Mouse (Mus musculus) limb, embryonic 10.5 days (tissue): Measurements from ENCODE around the gene Galnt10. TPM values are rescaled to one million over a fixed set of nuclear protein-coding genes. Genes with fewer than 3 reads are reported as not detected.

Experiments
- DNase-seq: peaks from one replicate; pipeline ENCODE4 v3.0.0-alpha.2; 2017; ENCODE audit warnings: low spot score
- H3K27ac ChIP-seq: fragments of 300-500 bp; sonication (generic); 2 replicates; pipeline ENCODE4 v1.5.1; 2016; ENCODE audit warnings: mild to moderate bottlenecking
- H3K27me3 ChIP-seq: fragments of 300-500 bp; sonication (generic); 2 replicates; pipeline ENCODE4 v1.6.1; 2016; ENCODE audit warnings: low read depth, mild to moderate bottlenecking; ENCODE audit not compliant: poor library complexity, severe bottlenecking
- H3K36me3 ChIP-seq: fragments of 300-500 bp; sonication (generic); 2 replicates; pipeline ENCODE4 v1.6.1; 2016; ENCODE audit warnings: mild to moderate bottlenecking, moderate library complexity
- H3K4me1 ChIP-seq: fragments of 300-500 bp; sonication (generic); 2 replicates; pipeline ENCODE4 v1.6.1; 2016
- H3K4me3 ChIP-seq: fragments of 300-500 bp; sonication (generic); 2 replicates; pipeline ENCODE4 v1.5.1; 2016; ENCODE audit warnings: mild to moderate bottlenecking, moderate library complexity
- H3K9me3 ChIP-seq: fragments of 300-500 bp; sonication (generic); replicated peaks from 2 replicates; pipeline ENCODE4 v1.6.1; 2016; ENCODE audit warnings: mild to moderate bottlenecking
- WGBS: fragments of 180-500 bp; shearing (Covaris S2); methylation state at CpG from one replicate; pipeline ENCODE4 v1.1.7; 2016; 5-methylcytosine and 5-hydroxymethylcytosine counted together
- polyA plus RNA-seq: library from polyadenylated mRNA; unstranded; fragments of >200 nt; fragmentation: Nextera tagmentation; extraction: Ambion mirVana; gene quantifications from 2 replicates; pipeline ENCODE4 v1.2.1, GENCODE M21; 2016

Galnt10 gene
- polyA plus RNA-seq, 1 experiment from 2014 or later: 22.3 TPM

GRCm38 (mm10) chr11:57621472-57621871 is 23.8 kb upstream of the Galnt10 start:
- Histone ChIP-seq H3K4me3 (no peak overlapping the region), H3K36me3 (no peaks in the 10 kb centered on the region), H3K9me3 (no peaks in the 10 kb centered on the region), H3K27ac (no peak overlapping the region), H3K27me3 (peaks cover 20% of the 10 kb centered on the region; the same call in 1 of the 2 replicates), H3K4me1 (peaks cover 10% of the 10 kb centered on the region)
- 91% methylated on average over 3 of the region's 3 CpGs for WGBS
- DNase-seq: no peak

DNA sequence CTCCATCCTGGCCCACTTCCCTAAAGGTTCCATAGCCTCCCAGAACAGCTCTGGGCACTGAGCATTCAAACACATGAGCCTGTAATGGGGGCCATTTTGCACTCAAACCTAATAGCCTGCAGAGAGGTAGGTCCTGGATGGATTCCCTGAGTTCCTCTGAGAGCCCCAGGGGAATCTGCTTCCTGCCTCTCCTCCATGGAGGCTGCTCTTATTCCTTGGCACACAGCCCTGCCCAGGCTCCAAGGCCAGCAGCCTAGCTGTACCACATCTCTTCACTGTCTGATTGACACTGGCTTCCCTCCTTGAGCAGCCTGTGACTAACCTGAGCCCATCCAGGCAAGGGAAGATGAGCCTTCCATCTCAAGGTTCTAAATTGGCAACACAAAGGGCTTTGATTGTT is 23.4 kb upstream of the Galnt10 start:
- no peaks in the 10 kb centered on the region for H3K36me3 ChIP-seq
- H3K27me3 ChIP-seq: peaks cover 20% of the 10 kb centered on the region; the same call in 1 of the 2 replicates
- H3K27ac ChIP-seq: no peak overlapping the region
- no peak overlapping the region for H3K4me3 ChIP-seq
- no peaks in the 10 kb centered on the region for H3K9me3 ChIP-seq
- peaks cover 10% of the 10 kb centered on the region for H3K4me1 ChIP-seq
- DNase-seq: no peak

GRCm38 (mm10) chr11:57624490-57624893 is 20.8 kb upstream of the Galnt10 start:
- no peak overlapping the region for H3K27ac ChIP-seq
- peaks cover 20% of the 10 kb centered on the region; the same call in 1 of the 2 replicates for H3K27me3 ChIP-seq
- DNase-seq: no peak
- H3K4me1 ChIP-seq: no peaks in the 10 kb centered on the region
- H3K36me3 ChIP-seq: no peaks in the 10 kb centered on the region
- no peaks in the 10 kb centered on the region for H3K9me3 ChIP-seq
- WGBS: 79% methylated on average over 5 of the region's 5 CpGs
- H3K4me3 ChIP-seq: no peak overlapping the region

DNA sequence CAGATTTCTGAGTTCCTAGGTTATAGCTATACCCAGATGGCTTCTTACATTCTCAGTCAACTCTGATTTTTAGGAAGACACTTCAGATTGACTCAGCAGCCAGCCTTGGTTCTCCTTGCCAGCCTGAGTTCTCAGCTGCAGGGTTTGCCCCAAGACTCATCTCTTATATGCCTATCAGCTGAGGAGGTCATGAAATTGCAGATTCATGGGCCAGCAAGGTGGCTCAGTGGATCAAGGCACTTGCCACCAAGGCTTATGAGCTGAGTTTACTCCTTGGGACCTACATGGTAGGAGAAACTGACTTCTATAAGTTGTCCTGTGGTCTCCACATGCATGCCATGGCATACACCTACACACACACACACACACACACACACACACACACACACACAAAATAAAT is 19.8 kb upstream of the Galnt10 start:
- H3K27me3 ChIP-seq: peaks cover 20% of the 10 kb centered on the region; the same call in 1 of the 2 replicates
- no peak overlapping the region for H3K4me3 ChIP-seq
- H3K9me3 ChIP-seq: no peaks in the 10 kb centered on the region
- H3K36me3 ChIP-seq: no peaks in the 10 kb centered on the region
- H3K27ac ChIP-seq: no peak overlapping the region
- DNase-seq: no peak
- no peaks in the 10 kb centered on the region for H3K4me1 ChIP-seq

- 65% methylated on average over 9 of the region's 9 CpGs for WGBS
- Histone ChIP-seq H3K4me3 (no peak overlapping the region), H3K36me3 (no peaks in the 10 kb centered on the region), H3K4me1 (peaks cover 5% of the 10 kb centered on the region), H3K27ac (no peak overlapping the region), H3K9me3 (no peaks in the 10 kb centered on the region), H3K27me3 (peaks cover 20% of the 10 kb centered on the region; the same call in 1 of the 2 replicates)
- DNase-seq: no peak
Observed at GRCm38 (mm10) chr11:57627086-57627735, 18.0 kb upstream of the Galnt10 start.

DNA sequence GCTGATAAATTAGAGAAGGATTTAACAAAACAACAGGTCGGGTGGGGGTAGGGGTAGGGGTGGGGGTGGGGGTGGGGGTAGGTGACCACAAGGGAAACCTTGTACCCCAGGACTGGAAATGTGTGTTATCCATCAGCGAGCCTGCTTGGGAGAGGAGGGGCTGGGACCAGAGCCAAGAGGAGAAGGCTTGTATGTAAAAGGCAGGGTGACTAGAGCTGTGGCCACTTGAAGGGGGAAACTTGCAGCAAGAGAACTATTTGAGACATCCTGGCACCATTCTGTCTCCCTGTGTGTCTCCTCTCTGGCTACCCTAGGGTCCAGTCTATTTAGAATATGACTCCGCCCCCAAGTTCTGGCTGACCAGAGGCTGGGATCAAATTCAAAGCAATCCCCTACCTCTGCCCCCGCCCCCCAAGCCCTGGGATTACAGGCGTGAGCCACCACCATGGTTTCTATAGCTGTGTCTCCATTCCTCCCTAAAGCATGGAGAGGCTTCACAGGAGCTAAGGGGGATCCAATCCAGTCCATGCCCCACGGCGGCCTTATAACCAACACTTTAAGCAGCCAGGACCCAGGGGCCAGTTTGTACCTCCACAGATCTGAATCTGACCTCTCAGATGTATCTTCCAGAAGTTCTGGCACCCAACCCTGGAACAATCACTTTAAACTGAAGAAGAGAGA is 13.3 kb upstream of the Galnt10 start:
- H3K9me3 ChIP-seq: no peaks in the 10 kb centered on the region
- H3K27me3 ChIP-seq: peaks cover 22% of the 10 kb centered on the region; the same call in 1 of the 2 replicates
- no peak for DNase-seq
- H3K4me1 ChIP-seq: peaks cover 9% of the 10 kb centered on the region
- WGBS: 80% methylated on average over 7 of the region's 7 CpGs
- no peaks in the 10 kb centered on the region for H3K36me3 ChIP-seq
- H3K27ac ChIP-seq: no peak overlapping the region
- no peak overlapping the region for H3K4me3 ChIP-seq

GRCm38 (mm10) chr11:57633006-57633405 is 12.2 kb upstream of the Galnt10 start:
- Histone ChIP-seq H3K36me3 (no peaks in the 10 kb centered on the region), H3K9me3 (no peaks in the 10 kb centered on the region), H3K27me3 (peaks cover 22% of the 10 kb centered on the region; the same call in 1 of the 2 replicates), H3K27ac (no peak overlapping the region), H3K4me3 (no peak overlapping the region), H3K4me1 (peaks cover 9% of the 10 kb centered on the region)
- WGBS: 93% methylated on average over 2 of the region's 2 CpGs
- DNase-seq: no peak

GRCm38 (mm10) chr11:57633975-57634585 is 11.2 kb upstream of the Galnt10 start:
- Histone ChIP-seq H3K36me3 (no peaks in the 10 kb centered on the region), H3K9me3 (no peaks in the 10 kb centered on the region), H3K27ac (no peak overlapping the region), H3K4me3 (no peak overlapping the region), H3K4me1 (peaks cover 9% of the 10 kb centered on the region), H3K27me3 (peaks cover 22% of the 10 kb centered on the region; the same call in 1 of the 2 replicates)
- no peak for DNase-seq
- 83% methylated on average over 6 of the region's 6 CpGs for WGBS

GRCm38 (mm10) chr11:57635148-57635547 is 10.1 kb upstream of the Galnt10 start:
- peaks cover 9% of the 10 kb centered on the region for H3K4me1 ChIP-seq
- 14% methylated on average over 9 of the region's 9 CpGs for WGBS
- H3K9me3 ChIP-seq: no peaks in the 10 kb centered on the region
- no peaks in the 10 kb centered on the region for H3K36me3 ChIP-seq
- DNase-seq: no peak
- peaks cover 22% of the 10 kb centered on the region; the same call in 1 of the 2 replicates for H3K27me3 ChIP-seq
- H3K4me3 ChIP-seq: no peak overlapping the region
- H3K27ac ChIP-seq: no peak overlapping the region

DNA sequence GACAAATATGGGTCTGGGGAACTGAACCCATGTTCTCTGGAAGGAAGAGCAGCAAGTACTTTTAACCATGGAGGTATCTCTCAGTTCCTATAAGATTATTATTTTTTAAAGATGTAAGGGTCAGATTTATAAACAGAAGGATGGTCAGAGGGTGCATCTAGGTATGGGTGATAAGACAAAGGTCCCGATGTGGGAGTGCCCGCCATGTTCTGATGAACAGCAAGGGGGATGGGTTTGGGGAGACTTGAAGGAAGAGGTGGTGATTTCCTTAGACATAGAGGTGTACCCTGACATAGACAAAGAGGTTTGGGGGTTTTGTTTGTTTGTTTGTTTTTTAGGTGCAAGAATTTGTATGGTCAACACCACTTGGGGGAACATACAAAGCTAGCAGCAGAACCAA is 1.6 kb upstream of the Galnt10 start:
- H3K36me3 ChIP-seq: peaks cover 3% of the 10 kb centered on the region; the same call in 1 of the 2 replicates
- no peak overlapping the region for H3K27ac ChIP-seq
- DNase-seq: no peak
- no peaks in the 10 kb centered on the region for H3K9me3 ChIP-seq
- H3K4me1 ChIP-seq: peaks cover 42% of the 10 kb centered on the region
- WGBS: 73% methylated on average over 2 of the region's 2 CpGs
- H3K27me3 ChIP-seq: peaks cover 7% of the 10 kb centered on the region; the same call in 1 of the 2 replicates
- H3K4me3 ChIP-seq: peak overlapping the region; percentile 77

- DNase-seq: peak; percentile 70
- peaks cover 3% of the 10 kb centered on the region; the same call in 1 of the 2 replicates for H3K36me3 ChIP-seq
- H3K4me1 ChIP-seq: peaks cover 50% of the 10 kb centered on the region
- peak overlapping the region; percentile 95 for H3K27ac ChIP-seq
- no peaks in the 10 kb centered on the region for H3K9me3 ChIP-seq
- H3K4me3 ChIP-seq: peak overlapping the region; percentile 77
- under 1% methylated on average over 30 of the region's 30 CpGs for WGBS
- peaks cover 9% of the 10 kb centered on the region; the same call in 1 of the 2 replicates for H3K27me3 ChIP-seq
Observed at GRCm38 (mm10) chr11:57644245-57645017, 811 bp upstream of the Galnt10 start.

DNA sequence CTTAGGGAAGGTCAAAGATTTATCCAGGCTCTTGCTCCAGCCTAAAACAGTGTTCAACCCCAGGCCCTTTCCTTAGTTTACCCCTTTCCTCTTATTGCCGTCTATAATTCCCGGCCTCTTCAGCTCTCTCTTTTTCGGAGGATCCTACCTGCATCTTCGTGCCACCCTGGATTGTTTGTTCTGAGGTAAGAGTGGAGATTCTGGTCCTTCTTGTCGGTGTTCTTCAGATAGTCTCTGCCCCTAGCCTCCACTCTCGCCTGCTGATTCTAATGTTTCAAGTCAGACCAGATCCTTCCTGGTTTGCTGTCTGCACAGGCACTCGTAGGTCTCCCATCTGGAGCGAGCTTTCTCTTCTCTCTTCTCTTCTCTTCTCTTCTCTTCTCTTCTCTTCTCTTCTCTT is 605 bp downstream of the Galnt10 start:
- H3K9me3 ChIP-seq: no peaks in the 10 kb centered on the region
- H3K27ac ChIP-seq: peak overlapping the region; percentile 95
- no peak for DNase-seq
- peaks cover 59% of the 10 kb centered on the region for H3K4me1 ChIP-seq
- peak overlapping the region; percentile 77 for H3K4me3 ChIP-seq
- H3K36me3 ChIP-seq: peaks cover 3% of the 10 kb centered on the region; the same call in 1 of the 2 replicates
- peaks cover 9% of the 10 kb centered on the region; the same call in 1 of the 2 replicates for H3K27me3 ChIP-seq
- WGBS: 21% methylated on average over 8 of the region's 8 CpGs
